Mouse (Mus musculus): ENCODE results near the gene Syngr4. TPM values are rescaled to one million over a fixed set of nuclear protein-coding genes. Genes with fewer than 3 reads are reported as not detected.

The Syngr4 gene
- total RNA-seq, 2 experiments from 2014 or later: 1.4 TPM; not detected in 1

- no peak for ATAC-seq (ENCODE audit: poor library complexity, severe bottlenecking)
Observed at GRCm38 (mm10) chr7:45870282-45871058, 26.0 kb downstream of the Syngr4 start.

- ATAC-seq (ENCODE audit: poor library complexity, severe bottlenecking): no peak
Observed at GRCm38 (mm10) chr7:45869787-45870186, 26.7 kb downstream of the Syngr4 start.

GRCm38 (mm10) chr7:45869107-45869670 is 27.3 kb downstream of the Syngr4 start:
- no peak for ATAC-seq (ENCODE audit: poor library complexity, severe bottlenecking)

- no peak for ATAC-seq (ENCODE audit: poor library complexity, severe bottlenecking)
Observed at GRCm38 (mm10) chr7:45867871-45868270, 28.6 kb downstream of the Syngr4 start.

- peak; percentile 94 for ATAC-seq (ENCODE audit: poor library complexity, severe bottlenecking)
Observed at GRCm38 (mm10) chr7:45865925-45866910, 30.3 kb downstream of the Syngr4 start.

GRCm38 (mm10) chr7:45864435-45864834 is 32.1 kb downstream of the Syngr4 start:
- no peak for ATAC-seq (ENCODE audit: poor library complexity, severe bottlenecking)

- ATAC-seq (ENCODE audit: poor library complexity, severe bottlenecking): no peak
Observed at GRCm38 (mm10) chr7:45862804-45863203, 33.7 kb downstream of the Syngr4 start.

GRCm38 (mm10) chr7:45859008-45859407 is 37.5 kb downstream of the Syngr4 start:
- ATAC-seq (ENCODE audit: poor library complexity, severe bottlenecking): no peak

GRCm38 (mm10) chr7:45856950-45857901 is 39.3 kb downstream of the Syngr4 start:
- ATAC-seq (ENCODE audit: poor library complexity, severe bottlenecking): no peak

- ATAC-seq (ENCODE audit: poor library complexity, severe bottlenecking): no peak
Observed at GRCm38 (mm10) chr7:45853089-45853488, 43.4 kb downstream of the Syngr4 start.

GRCm38 (mm10) chr7:45850661-45851060 is 45.9 kb downstream of the Syngr4 start:
- ATAC-seq (ENCODE audit: poor library complexity, severe bottlenecking): no peak

- no peak for ATAC-seq (ENCODE audit: poor library complexity, severe bottlenecking)
Observed at GRCm38 (mm10) chr7:45848447-45849027, 48.0 kb downstream of the Syngr4 start.

- no peak for ATAC-seq (ENCODE audit: poor library complexity, severe bottlenecking)
Observed at GRCm38 (mm10) chr7:45842950-45843744, 53.4 kb downstream of the Syngr4 start.

Other genes starting within 250 kb of the Syngr4 start
- gene Fut2, start 230.3 kb downstream of the Syngr4 start, total RNA-seq (2015): not detected in 2 replicates
- gene Fut2, start 230.3 kb downstream of the Syngr4 start, total RNA-seq (2017): not detected in 2 replicates
- not detected in 2 replicates for gene Ntn5, start 212.7 kb downstream of the Syngr4 start, total RNA-seq (2015)
- gene Ntn5, start 212.7 kb downstream of the Syngr4 start, total RNA-seq (2017): not detected in 2 replicates
- gene Sec1, start 202.3 kb downstream of the Syngr4 start, total RNA-seq (2015): not detected in 2 replicates
- gene Sec1, start 202.3 kb downstream of the Syngr4 start, total RNA-seq (2017): not detected in 2 replicates
- not detected in 2 replicates for gene Car11, start 196.9 kb downstream of the Syngr4 start, total RNA-seq (2015)
- not detected in 2 replicates for gene Car11, start 196.9 kb downstream of the Syngr4 start, total RNA-seq (2017)
- gene Dbp, start 191.6 kb downstream of the Syngr4 start, total RNA-seq (2015): 3.3 and 4.1 TPM in 2 replicates
- gene Dbp, start 191.6 kb downstream of the Syngr4 start, total RNA-seq (2017): 3.9 and 5.9 TPM in 2 replicates
- gene Rpl18, start 181.3 kb downstream of the Syngr4 start, total RNA-seq (2015): 1,249 and 1,272 TPM in 2 replicates
- 1,058 and 1,261 TPM in 2 replicates for gene Rpl18, start 181.3 kb downstream of the Syngr4 start, total RNA-seq (2017)
- 14.6 and 21.2 TPM in 2 replicates for gene Sphk2, start 178.7 kb downstream of the Syngr4 start, total RNA-seq (2015)
- gene Sphk2, start 178.7 kb downstream of the Syngr4 start, total RNA-seq (2017): 13.7 and 15.7 TPM in 2 replicates
- gene Fam83e, start 175.5 kb downstream of the Syngr4 start, total RNA-seq (2015): 0.18 and 0.29 TPM in 2 replicates
- 0.12 and 0.22 TPM in 2 replicates for gene Fam83e, start 175.5 kb downstream of the Syngr4 start, total RNA-seq (2017)
- gene Spaca4, start 170.9 kb downstream of the Syngr4 start, total RNA-seq (2015): not detected in 2 replicates
- gene Spaca4, start 170.9 kb downstream of the Syngr4 start, total RNA-seq (2017): not detected in 2 replicates
- gene Lmtk3, start 113.0 kb downstream of the Syngr4 start, total RNA-seq (2015): 0.09 TPM in 1 of 2 replicates, not detected in the other
- gene Lmtk3, start 113.0 kb downstream of the Syngr4 start, total RNA-seq (2017): not detected in 2 replicates
- not detected in 2 replicates for gene Sult2b1, start 112.0 kb downstream of the Syngr4 start, total RNA-seq (2015)
- gene Sult2b1, start 112.0 kb downstream of the Syngr4 start, total RNA-seq (2017): not detected in 2 replicates
- 23.9 and 28.1 TPM in 2 replicates for gene Cyth2, start 82.1 kb downstream of the Syngr4 start, total RNA-seq (2015)
- gene Cyth2, start 82.1 kb downstream of the Syngr4 start, total RNA-seq (2017): 41.4 and 44.2 TPM in 2 replicates
- gene Kcnj14, start 71.9 kb downstream of the Syngr4 start, total RNA-seq (2015): not detected in 2 replicates
- gene Kcnj14, start 71.9 kb downstream of the Syngr4 start, total RNA-seq (2017): 0.16 TPM in 1 of 2 replicates, not detected in the other
- gene Grwd1, start 65.8 kb downstream of the Syngr4 start, total RNA-seq (2015): 3.5 and 6.5 TPM in 2 replicates
- gene Grwd1, start 65.8 kb downstream of the Syngr4 start, total RNA-seq (2017): 2.6 and 3.9 TPM in 2 replicates
- gene Kdelr1, start 23.9 kb downstream of the Syngr4 start, total RNA-seq (2015): 144 and 148 TPM in 2 replicates
- 70.0 and 72.5 TPM in 2 replicates for gene Kdelr1, start 23.9 kb downstream of the Syngr4 start, total RNA-seq (2017)
- 0.14 and 0.16 TPM in 2 replicates for gene Grin2d, start 18.3 kb downstream of the Syngr4 start, total RNA-seq (2015)
- 0.04 and 0.07 TPM in 2 replicates for gene Grin2d, start 18.3 kb downstream of the Syngr4 start, total RNA-seq (2017)
- gene Tmem143, start 227 bp upstream of the Syngr4 start, total RNA-seq (2015): 1.9 and 8.0 TPM in 2 replicates
- gene Tmem143, start 227 bp upstream of the Syngr4 start, total RNA-seq (2017): 5.8 TPM in 2 replicates
- 661 and 761 TPM in 2 replicates for gene Emp3, start 24.7 kb upstream of the Syngr4 start, total RNA-seq (2015)
- 564 and 565 TPM in 2 replicates for gene Emp3, start 24.7 kb upstream of the Syngr4 start, total RNA-seq (2017)
- 0.84 and 3.3 TPM in 2 replicates for gene Ccdc114, start 27.4 kb upstream of the Syngr4 start, total RNA-seq (2015)
- gene Ccdc114, start 27.4 kb upstream of the Syngr4 start, total RNA-seq (2017): 3.2 and 3.4 TPM in 2 replicates
- not detected in 2 replicates for gene Abcc6, start 133.6 kb upstream of the Syngr4 start, total RNA-seq (2015)
- gene Abcc6, start 133.6 kb upstream of the Syngr4 start, total RNA-seq (2017): not detected in 2 replicates
- gene Nomo1, start 137.0 kb upstream of the Syngr4 start, total RNA-seq (2015): 11.9 and 12.5 TPM in 2 replicates
- gene Nomo1, start 137.0 kb upstream of the Syngr4 start, total RNA-seq (2017): 15.4 and 16.9 TPM in 2 replicates
- gene Kcnj11, start 204.1 kb upstream of the Syngr4 start, total RNA-seq (2015): not detected in 2 replicates
- gene Kcnj11, start 204.1 kb upstream of the Syngr4 start, total RNA-seq (2017): not detected in 2 replicates

All from megakaryocyte, adult 5-6 weeks (primary cell).